Mouse (Mus musculus): ENCODE data around the gene Bnc2.

DNA sequence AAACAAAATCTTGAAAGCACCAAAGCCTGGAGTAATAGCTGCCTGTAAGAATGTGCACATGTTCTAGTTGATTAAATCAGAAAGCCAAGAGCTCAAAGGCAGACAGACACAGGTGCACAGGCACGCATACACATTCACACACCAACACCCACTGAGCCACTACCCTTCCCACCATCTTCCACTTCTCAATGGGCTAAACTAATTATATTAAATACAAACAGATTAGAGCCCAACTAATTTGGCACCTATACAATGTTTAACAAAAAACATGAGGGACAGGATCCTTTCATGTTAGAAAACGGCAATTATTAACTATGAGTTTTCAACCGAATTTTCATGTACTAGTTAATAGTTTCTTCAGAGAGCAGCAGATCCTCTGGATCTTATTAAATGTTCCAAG, 207.4 kb downstream of the Bnc2 start:
- no peak for TF ChIP-seq POLR2A (IDR thresholded peaks at IDR 0.05; ENCODE audit: insufficient read depth, low read length)
- no peak for TF ChIP-seq CTCF (IDR thresholded peaks at IDR 0.05; ENCODE audit: low read depth, low read length)
